Mouse (Mus musculus) liver, adult 10 weeks (tissue): Measurements from ENCODE around the gene Akr1c14. TPM values are rescaled to one million over a fixed set of nuclear protein-coding genes. Genes with fewer than 3 reads are reported as not detected.

Source experiments
- polyA plus RNA-seq: library from polyadenylated mRNA; stranded (reverse); fragments of 350-450 nt; fragmentation: Illumina TruSeq; extraction: RNeasy Lipid Tissue Mini Kit (QIAGEN cat#74804); gene quantifications from one replicate; pipeline ENCODE4 v1.2.3, GENCODE M21; 2014; ENCODE audit warnings: low read depth, low replicate concordance

Akr1c14 gene
- polyA plus RNA-seq, result 819 TPM

GRCm38 (mm10) chr13:4048719-4049118 is at the start of gene Akr1c14:
TSS of gene Akr1c14 (plus strand) at chr13:4049011.

Other genes with a start within 250 kb of the Akr1c14 start
- not detected for gene Calml3, start 244.7 kb upstream of the Akr1c14 start, polyA plus RNA-seq
- gene Calm4, start 211.3 kb upstream of the Akr1c14 start, polyA plus RNA-seq, result not detected
- not detected for gene Calm5, start 194.8 kb upstream of the Akr1c14 start, polyA plus RNA-seq
- gene Net1, start 130.8 kb upstream of the Akr1c14 start, polyA plus RNA-seq, result 142 TPM
- not detected for gene Tubal3, start 130.7 kb upstream of the Akr1c14 start, polyA plus RNA-seq
- gene Ucn3, start 103.7 kb upstream of the Akr1c14 start, polyA plus RNA-seq, result not detected
- 1.5 TPM for gene Akr1c18, start 101.6 kb downstream of the Akr1c14 start, polyA plus RNA-seq
- gene Akr1c13, start 142.1 kb downstream of the Akr1c14 start, polyA plus RNA-seq, result 295 TPM
- gene Akr1c19, start 179.7 kb downstream of the Akr1c14 start, polyA plus RNA-seq, result 220 TPM
- 182 TPM for gene Akr1c12, start 230.4 kb downstream of the Akr1c14 start, polyA plus RNA-seq